10 mouse cellular contexts compared by ENCODE assay signal in the genomic region with DNA sequence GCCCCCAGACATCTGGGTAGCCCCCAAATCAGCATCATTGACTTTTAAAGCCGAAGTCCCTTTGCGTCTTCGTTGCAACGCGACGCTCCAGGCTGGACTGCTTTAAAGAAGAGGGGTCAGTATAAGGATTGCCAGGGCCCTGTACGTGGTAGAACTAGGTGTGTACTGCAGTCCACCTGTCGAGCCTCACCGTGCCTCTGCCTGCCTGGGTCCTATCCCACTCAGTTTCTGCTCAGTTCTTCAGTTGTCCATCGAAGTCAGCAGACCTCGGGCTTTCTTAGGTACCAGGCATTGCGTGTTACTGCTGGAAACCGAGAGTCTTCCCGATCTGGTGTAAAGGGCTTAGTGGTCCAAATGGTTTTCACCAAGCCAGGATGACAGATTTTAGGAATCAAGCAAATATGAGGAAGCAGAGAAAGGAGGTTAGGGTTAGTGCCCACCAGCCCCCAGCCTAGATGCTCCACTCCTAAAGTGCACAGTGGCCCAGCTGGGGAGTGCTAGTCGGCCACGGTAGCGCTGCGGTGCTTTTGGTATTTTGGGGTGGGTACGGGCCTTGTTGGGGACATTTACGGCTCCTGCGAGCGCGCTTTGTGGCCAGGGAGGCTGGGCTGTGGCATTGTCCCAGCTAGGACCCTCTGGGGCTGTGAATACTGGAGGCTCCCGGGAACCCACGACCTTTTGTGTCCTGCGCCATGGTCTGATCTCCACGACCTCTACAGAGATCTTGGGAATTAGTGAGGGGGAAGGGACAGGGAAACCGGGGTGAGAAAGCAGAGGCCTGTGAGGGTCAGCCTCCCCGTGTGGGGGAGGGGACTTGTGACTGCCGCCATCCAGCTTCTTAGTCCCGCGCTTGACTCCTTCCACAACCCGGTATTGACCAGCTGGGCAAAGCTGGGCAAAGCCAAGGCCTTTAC.
DNase-seq lines count a peak whose midpoint lies in the region; ATAC-seq and TF ChIP-seq lines count a peak whose summit lies in the region.
"Had no signal": no experiment of that assay in that cellular context is flagged by ENCODE, and none has a peak within 500 bp of the region (broad histone marks: within the 10 kb centered on the region; RNA-seq: fewer than 3 reads in every experiment).

No protein-coding gene starts in this region.

- H3K9me3 ChIP-seq in ES-Bruce4 (replicated peaks; ENCODE audit: control insufficient read depth, insufficient read depth, low read length, poor library complexity, severe bottlenecking): no peaks in the 10 kb centered on the region
- no peaks in the 10 kb centered on the region for H3K9me3 ChIP-seq in hindbrain, embryonic 10.5 days
- H3K9me3 ChIP-seq in midbrain, embryonic 13.5 days: no peaks in the 10 kb centered on the region

- H3K36me3 ChIP-seq in ES-Bruce4 (ENCODE audit: control insufficient read depth, insufficient read depth, low read length, poor library complexity, severe bottlenecking): no peaks in the 10 kb centered on the region
- peaks cover 15% of the 10 kb centered on the region for H3K36me3 ChIP-seq in hindbrain, embryonic 10.5 days
- 0 out of 2 replicates have a peak, but pooled peaks cover 6% of the 10 kb centered on the region for H3K36me3 ChIP-seq in midbrain, embryonic 13.5 days

- no peak for TF ChIP-seq EP300 in ES-Bruce4 (IDR thresholded peaks at IDR 0.05; ENCODE audit: insufficient read depth, low read depth, low read length)

- H3K27me3 ChIP-seq in ES-Bruce4 (ENCODE audit: control insufficient read depth, insufficient read depth, low read length, poor library complexity, severe bottlenecking): peaks cover 12% of the 10 kb centered on the region
- H3K27me3 ChIP-seq in hindbrain, embryonic 10.5 days (ENCODE audit: insufficient read depth, poor library complexity, severe bottlenecking): peaks cover 91% of the 10 kb centered on the region
- H3K27me3 ChIP-seq in midbrain, embryonic 13.5 days: no peaks in the 10 kb centered on the region

- under 1% methylated on average over 33 of the region's 33 CpGs for WGBS in hindbrain, embryonic 10.5 days
- under 1% methylated on average over 33 of the region's 33 CpGs for WGBS in midbrain, embryonic 13.5 days

- no peak for TF ChIP-seq POLR2A in ES-Bruce4 (IDR thresholded peaks at IDR 0.05; ENCODE audit: insufficient read depth, low read length)

- DNase-seq in embryo, embryonic 10 days (ENCODE audit: low spot score): peak; percentile 80
- DNase-seq in hindbrain, embryonic 10.5 days (ENCODE audit: low spot score): peak; percentile 85
- DNase-seq in urinary bladder, postnatal 36 days (ENCODE audit: low spot score in 2 of 2): no peak
- no peak for DNase-seq in thymus, adult 18-20 months
- no peak for DNase-seq in right cerebral cortex, postnatal 4 days
- DNase-seq: spleen, adult 18-20 months had no signal

- TF ChIP-seq CTCF in ES-Bruce4 (IDR thresholded peaks at IDR 0.05; ENCODE audit: low read depth, low read length): no peak

- ATAC-seq in midbrain, embryonic 13.5 days: no peak
- ATAC-seq in erythroid progenitor cell, adult 5-6 weeks (replicated peaks; ENCODE audit: low FRiP score, poor library complexity, severe bottlenecking): no peak

- H3K9ac ChIP-seq in ES-Bruce4 (ENCODE audit: low read depth, poor library complexity, severe bottlenecking): no peak overlapping the region
- peak overlapping the region; percentile 99 for H3K9ac ChIP-seq in midbrain, embryonic 13.5 days (replicated peaks)

- peak overlapping the region; percentile 77 for H3K4me2 ChIP-seq in midbrain, embryonic 13.5 days (replicated peaks)

- H3K4me1 ChIP-seq in ES-Bruce4 (ENCODE audit: control insufficient read depth, insufficient read depth, low read length): no peaks in the 10 kb centered on the region
- peaks cover 86% of the 10 kb centered on the region for H3K4me1 ChIP-seq in hindbrain, embryonic 10.5 days (replicated peaks)
- H3K4me1 ChIP-seq in midbrain, embryonic 13.5 days (replicated peaks): peaks cover 65% of the 10 kb centered on the region

- 0 out of 2 replicates have a peak overlapping the region, but pooled peaks have one; percentile 1 for H3K4me3 ChIP-seq in ES-Bruce4 (ENCODE audit: low read depth, low read length)
- H3K4me3 ChIP-seq in hindbrain, embryonic 10.5 days: peak overlapping the region; percentile 95
- H3K4me3 ChIP-seq in midbrain, embryonic 13.5 days (replicated peaks): peak overlapping the region; percentile 93

- H3K27ac ChIP-seq in ES-Bruce4 (ENCODE audit: insufficient read depth, low read length): no peak overlapping the region
- peak overlapping the region; percentile 97 for H3K27ac ChIP-seq in hindbrain, embryonic 10.5 days
- H3K27ac ChIP-seq in midbrain, embryonic 13.5 days: peak overlapping the region; percentile 98
- H3K27ac ChIP-seq: macrophage had no signal

Comparison
In these comparisons a context has a peak if more than half of its experiments do, and no peak if none do; other contexts are left out.
1. H3K4me3 ChIP-seq: peak in every context shown above with its lines; median percentile 95 in hindbrain, embryonic 10.5 days; 93 in midbrain, embryonic 13.5 days; 1 in ES-Bruce4.
2. DNase-seq: peak in embryo, embryonic 10 days (single experiment) and hindbrain, embryonic 10.5 days (single experiment); none in urinary bladder, postnatal 36 days (0 of 2), thymus, adult 18-20 months (0 of 2) and right cerebral cortex, postnatal 4 days (single experiment).